Mouse (Mus musculus) small intestine, adult 2 months (tissue): ENCODE results near the gene Thada.

Source experiments
- CTCF ChIP-seq: fragments of 200-500 bp; IDR thresholded peaks from 2 replicates; pipeline ENCODE4 v1.5.1; 2012; ENCODE audit warnings: low read depth, mild to moderate bottlenecking, control low read depth, inconsistent platforms, low read length, moderate library complexity, mixed read lengths; ENCODE audit not compliant: insufficient replicate concordance, insufficient read length; ENCODE audit errors: extremely low read depth
- POLR2A ChIP-seq: fragments of 200-500 bp; IDR thresholded peaks from 2 replicates; pipeline ENCODE4 v1.6.1; 2012; ENCODE audit warnings: low read depth, mild to moderate bottlenecking, control low read depth, inconsistent platforms, low read length, moderate library complexity

GRCm38 (mm10) chr17:84151306-84151705 lies 314.7 kb downstream of the Thada start:
- TF ChIP-seq CTCF (no peak), POLR2A (no peak)
